Mouse (Mus musculus) hindbrain, embryonic 12.5 days (tissue): ENCODE results near the gene Rab19. TPM values are rescaled to one million over a fixed set of nuclear protein-coding genes. Genes with fewer than 3 reads are reported as not detected.
"Not testable (repeated sequence)": the region's sequence is repeated elsewhere in the genome, so short reads cannot be mapped to it uniquely, and the experiment has no call there.

ENCODE experiments used
- ATAC-seq: fragments of 200-750 bp; cut with Nextera tagmentation; 2 replicates; pipeline ENCODE4 v1.8.0; 2017; ENCODE audit warnings: moderate TSS enrichment; ENCODE audit not compliant: low FRiP score
- H3K27ac ChIP-seq: fragments of 300-500 bp; sonication (generic); 2 replicates; pipeline ENCODE4 v1.5.1; 2016; ENCODE audit warnings: mild to moderate bottlenecking
- H3K27me3 ChIP-seq: fragments of 300-500 bp; sonication (generic); 2 replicates; pipeline ENCODE4 v1.6.1; 2016; ENCODE audit warnings: mild to moderate bottlenecking
- H3K36me3 ChIP-seq: fragments of 300-500 bp; sonication (generic); 2 replicates; pipeline ENCODE4 v1.6.1; 2016; ENCODE audit warnings: mild to moderate bottlenecking
- H3K4me1 ChIP-seq: fragments of 300-500 bp; sonication (generic); 2 replicates; pipeline ENCODE4 v1.6.1; 2016
- H3K4me2 ChIP-seq: fragments of 300-500 bp; sonication (generic); replicated peaks from 2 replicates; pipeline ENCODE4 v1.6.1; 2016; ENCODE audit warnings: mild to moderate bottlenecking
- H3K4me3 ChIP-seq: fragments of 300-500 bp; sonication (generic); 2 replicates; pipeline ENCODE4 v1.5.1; 2016; ENCODE audit warnings: mild to moderate bottlenecking
- H3K9ac ChIP-seq: fragments of 300-500 bp; sonication (generic); 2 replicates; pipeline ENCODE4 v1.6.1; 2016; ENCODE audit warnings: mild to moderate bottlenecking, moderate library complexity
- H3K9me3 ChIP-seq: fragments of 300-500 bp; sonication (generic); replicated peaks from 2 replicates; pipeline ENCODE4 v1.6.1; 2016; ENCODE audit warnings: mild to moderate bottlenecking
- WGBS: fragments of 180-500 bp; shearing (Covaris S2); methylation state at CpG from one replicate; pipeline ENCODE4 v1.1.7; 2016; 5-methylcytosine and 5-hydroxymethylcytosine counted together
- polyA plus RNA-seq: library from polyadenylated mRNA; unstranded; fragments of >200 nt; fragmentation: Nextera tagmentation; extraction: Ambion mirVana; gene quantifications from 2 replicates; pipeline ENCODE4 v1.2.1, GENCODE M21; 2016

The Rab19 gene
- polyA plus RNA-seq, 1 experiment from 2014 or later: 0.66 TPM

DNA sequence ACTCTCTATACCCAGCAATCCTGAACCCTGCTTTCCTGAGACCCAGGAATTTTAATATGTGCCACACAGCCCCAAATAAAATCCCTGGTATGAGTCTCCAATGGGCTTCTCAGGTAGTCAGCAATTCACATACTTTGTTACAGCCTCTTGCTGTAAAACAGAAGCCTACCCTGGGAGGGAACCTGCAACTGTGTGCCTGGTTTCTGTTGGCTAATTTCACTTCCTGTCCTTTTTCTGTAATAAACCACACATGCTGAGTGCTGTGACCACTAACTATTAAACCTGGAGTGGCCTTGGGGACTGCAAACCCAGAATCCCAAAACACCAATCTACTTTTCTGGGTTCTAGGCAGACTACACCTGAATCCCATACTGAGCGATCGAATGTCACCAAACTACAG lies 18.3 kb upstream of the Rab19 start:
- Histone ChIP-seq H3K9me3 (no peaks in the 10 kb centered on the region), H3K4me1 (no peaks in the 10 kb centered on the region), H3K36me3 (peaks cover 46% of the 10 kb centered on the region), H3K27me3 (no peaks in the 10 kb centered on the region), H3K9ac (no peak overlapping the region), H3K27ac (no peak overlapping the region), H3K4me3 (no peak overlapping the region), H3K4me2 (no peak overlapping the region)
- WGBS: 99% methylated on average over 2 of the region's 2 CpGs
- no peak for ATAC-seq

DNA sequence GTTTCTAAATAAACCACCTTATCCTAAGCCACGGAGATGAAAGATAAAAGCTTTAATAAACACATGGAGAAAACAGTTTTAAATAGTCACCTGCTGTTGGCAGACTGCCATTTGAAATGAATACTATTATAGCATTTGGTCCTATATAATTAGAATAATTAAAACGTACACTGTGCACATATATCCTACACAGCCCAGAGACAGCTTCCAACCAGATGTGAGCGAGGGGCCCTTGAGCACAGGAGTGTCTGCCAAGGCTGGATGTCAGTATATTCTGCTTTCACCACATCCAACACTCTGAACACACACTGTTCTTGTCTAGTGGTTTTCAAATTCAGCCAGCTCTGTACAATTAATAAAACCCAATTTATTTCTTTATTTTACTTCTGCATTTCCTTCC lies 11.3 kb upstream of the Rab19 start:
- peaks cover 19% of the 10 kb centered on the region for H3K36me3 ChIP-seq
- H3K9ac ChIP-seq: no peak overlapping the region
- H3K27ac ChIP-seq: no peak overlapping the region
- H3K4me3 ChIP-seq: no peak overlapping the region
- ATAC-seq: no peak
- 90% methylated on average over 3 of the region's 3 CpGs for WGBS
- 0 out of 2 replicates have a peak, but pooled peaks cover 6% of the 10 kb centered on the region for H3K9me3 ChIP-seq
- H3K27me3 ChIP-seq: no peaks in the 10 kb centered on the region
- no peak overlapping the region for H3K4me2 ChIP-seq
- peaks cover 5% of the 10 kb centered on the region; the same call in 1 of the 2 replicates for H3K4me1 ChIP-seq

DNA sequence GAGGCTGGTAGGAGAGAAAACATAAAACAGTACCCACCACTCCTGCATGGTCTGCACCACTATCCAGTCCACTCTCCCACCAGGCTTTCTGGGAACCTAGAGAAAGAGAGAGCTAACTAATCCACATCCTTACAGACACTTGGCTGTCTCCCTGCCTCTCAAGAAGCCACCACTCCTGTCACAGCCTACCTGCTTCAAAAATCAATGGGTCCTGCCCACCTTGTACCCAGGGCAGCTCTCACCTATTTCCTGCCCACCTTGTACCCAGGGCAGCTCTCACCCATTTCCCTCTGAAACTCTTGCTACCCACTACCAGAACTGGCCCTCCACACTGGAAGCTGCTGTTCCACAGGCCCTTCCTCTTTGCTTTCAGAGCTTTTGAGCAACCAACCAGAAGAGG lies 8.9 kb upstream of the Rab19 start:
- H3K9me3 ChIP-seq: 0 out of 2 replicates have a peak, but pooled peaks cover 6% of the 10 kb centered on the region

DNA sequence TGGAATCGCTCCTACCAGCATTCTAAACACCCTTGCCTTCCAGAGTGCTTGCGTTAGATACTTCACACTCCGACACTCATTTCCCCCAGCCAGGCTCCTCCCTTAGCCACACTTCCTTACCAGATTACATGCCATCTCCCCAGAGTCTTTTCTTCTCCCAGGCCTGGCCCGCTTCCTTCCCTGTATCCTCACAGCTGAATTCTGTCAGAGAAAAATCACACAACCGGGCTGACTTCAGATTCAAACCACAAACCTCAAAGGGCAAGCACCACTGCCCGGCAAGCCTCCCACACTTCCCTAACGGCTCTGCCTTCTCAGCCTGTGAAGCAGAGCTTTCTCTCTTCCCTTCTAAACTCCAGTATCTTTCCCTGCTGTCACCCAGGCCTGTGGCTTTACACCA lies 8.2 kb upstream of the Rab19 start:
- no peak overlapping the region for H3K4me2 ChIP-seq
- no peak overlapping the region for H3K4me3 ChIP-seq

More for the DNA sequence above, 8.9 kb upstream of the Rab19 start:
- Histone ChIP-seq H3K4me3 (no peak overlapping the region), H3K4me2 (no peak overlapping the region), H3K4me1 (peaks cover 19% of the 10 kb centered on the region), H3K27ac (no peak overlapping the region), H3K36me3 (peaks cover 9% of the 10 kb centered on the region), H3K9ac (no peak overlapping the region), H3K27me3 (no peaks in the 10 kb centered on the region)
- ATAC-seq: no peak

DNA sequence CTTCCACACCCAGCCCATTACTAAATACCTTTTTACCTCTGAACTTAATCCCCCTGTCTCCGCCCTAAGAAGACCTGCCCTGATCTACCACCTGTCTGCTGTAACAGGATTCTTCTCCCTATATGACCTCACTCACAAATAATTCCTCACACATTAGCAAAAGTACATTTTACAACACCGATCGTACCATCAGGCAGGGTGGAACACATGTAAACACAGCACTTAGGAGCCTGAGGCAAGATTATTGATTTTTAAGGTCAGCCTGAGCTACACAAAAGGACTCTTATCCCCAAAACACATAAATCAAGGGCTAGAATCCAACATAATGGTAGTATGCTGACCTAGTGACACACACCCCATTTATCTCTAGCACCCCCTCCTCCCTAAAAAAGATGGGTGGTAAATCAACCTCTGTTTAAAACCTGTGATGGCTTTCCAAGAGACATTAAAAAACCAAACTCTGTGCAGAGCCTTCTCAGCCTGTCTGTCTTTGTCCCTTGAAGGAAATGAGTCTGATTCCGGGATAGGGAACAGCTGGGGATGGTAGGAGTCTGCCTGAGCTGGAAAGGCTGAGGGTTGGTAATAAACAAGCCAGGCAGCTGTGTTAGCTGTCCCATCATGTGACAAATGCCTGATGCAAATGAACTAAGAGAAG lies 7.5 kb upstream of the Rab19 start:
- 0 out of 2 replicates have a peak, but pooled peaks cover 6% of the 10 kb centered on the region for H3K9me3 ChIP-seq
- H3K4me1 ChIP-seq: peaks cover 19% of the 10 kb centered on the region
- ATAC-seq: no peak
- H3K27me3 ChIP-seq: no peaks in the 10 kb centered on the region
- H3K4me2 ChIP-seq: no peak overlapping the region
- H3K36me3 ChIP-seq: peaks cover 9% of the 10 kb centered on the region
- WGBS: 79% methylated on average over 4 of the region's 4 CpGs
- H3K4me3 ChIP-seq: no peak overlapping the region
- H3K9ac ChIP-seq: no peak overlapping the region
- H3K27ac ChIP-seq: no peak overlapping the region

More for the DNA sequence above, 8.2 kb upstream of the Rab19 start:
- no peak overlapping the region for H3K27ac ChIP-seq
- 0 out of 2 replicates have a peak, but pooled peaks cover 6% of the 10 kb centered on the region for H3K9me3 ChIP-seq
- H3K9ac ChIP-seq: no peak overlapping the region
- peaks cover 9% of the 10 kb centered on the region for H3K36me3 ChIP-seq
- 67% methylated on average over 7 of the region's 7 CpGs for WGBS
- no peaks in the 10 kb centered on the region for H3K27me3 ChIP-seq
- peaks cover 19% of the 10 kb centered on the region for H3K4me1 ChIP-seq
- ATAC-seq: no peak

DNA sequence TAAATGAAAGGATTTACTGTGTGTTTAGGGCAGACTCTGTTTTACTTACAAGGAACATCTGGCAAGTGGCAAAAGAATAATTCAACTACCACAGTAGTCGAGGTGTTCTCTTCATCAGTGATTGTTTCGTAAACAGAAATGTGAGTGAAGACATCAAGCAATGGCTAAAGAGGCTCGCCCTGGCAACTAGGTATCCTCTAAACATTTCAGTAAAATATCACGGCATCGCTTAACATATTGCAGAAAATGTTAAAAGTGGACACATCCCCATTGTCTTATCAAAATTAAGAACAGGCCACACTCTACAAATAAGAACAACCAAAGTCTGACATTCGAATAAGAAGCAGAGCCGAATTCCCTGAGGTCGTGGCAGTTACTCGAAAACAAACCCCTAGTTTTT lies 4.2 kb upstream of the Rab19 start:
- Histone ChIP-seq H3K36me3 (peaks cover 9% of the 10 kb centered on the region), H3K27ac (no peak overlapping the region), H3K4me1 (peaks cover 24% of the 10 kb centered on the region), H3K9me3 (0 out of 2 replicates have a peak, but pooled peaks cover 6% of the 10 kb centered on the region), H3K9ac (peak overlapping the region; percentile 80), H3K27me3 (peaks cover 11% of the 10 kb centered on the region), H3K4me3 (peak overlapping the region; percentile 76), H3K4me2 (peak overlapping the region; percentile 65)
- no peak for ATAC-seq
- WGBS: 26% methylated on average over 9 of the region's 9 CpGs

DNA sequence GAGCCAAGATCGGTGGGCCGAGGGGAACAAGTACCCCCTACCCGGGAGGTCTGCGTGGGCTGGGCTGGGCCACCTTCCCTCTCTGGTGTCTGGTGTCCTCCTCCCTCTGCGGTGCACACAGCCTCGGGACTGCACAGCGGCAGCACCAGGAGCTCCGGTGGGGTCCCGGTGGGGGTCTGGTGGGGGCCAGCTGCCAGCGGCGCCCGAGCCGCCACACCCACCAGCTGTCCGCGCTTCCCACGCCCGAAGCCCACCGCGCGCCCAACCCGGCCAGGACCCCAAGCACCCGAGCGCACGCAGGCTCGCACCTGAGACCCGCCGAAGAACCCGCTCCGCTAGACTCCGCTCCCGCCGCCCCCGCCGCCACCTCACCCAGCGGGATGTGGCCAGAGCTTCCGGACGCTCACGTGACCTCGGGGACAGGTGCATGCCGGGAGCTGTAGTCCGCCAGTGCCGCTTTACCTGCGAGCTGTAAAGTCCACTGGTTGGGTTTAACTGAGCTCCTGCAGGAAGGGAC lies 3.6 kb upstream of the Rab19 start, which contains the start of gene Slc37a3:
Gene Slc37a3, minus strand, starts transcription at position 365 of the 517 bp plus-strand sequence.
- Histone ChIP-seq H3K4me3 (peak within 1 kb of the TSS; percentile 76), H3K4me1 (peaks cover 24% of the 10 kb centered on the region), H3K4me2 (peak within 1 kb of the TSS; percentile 65), H3K36me3 (peaks cover 9% of the 10 kb centered on the region), H3K27ac (peak within 1 kb of the TSS; percentile 75), H3K9me3 (0 out of 2 replicates have a peak, but pooled peaks cover 6% of the 10 kb centered on the region), H3K9ac (peak within 1 kb of the TSS; percentile 80), H3K27me3 (peaks cover 11% of the 10 kb centered on the region)
- under 1% methylated on average over 43 of the region's 43 CpGs for WGBS
- peak; percentile 96 for ATAC-seq

DNA sequence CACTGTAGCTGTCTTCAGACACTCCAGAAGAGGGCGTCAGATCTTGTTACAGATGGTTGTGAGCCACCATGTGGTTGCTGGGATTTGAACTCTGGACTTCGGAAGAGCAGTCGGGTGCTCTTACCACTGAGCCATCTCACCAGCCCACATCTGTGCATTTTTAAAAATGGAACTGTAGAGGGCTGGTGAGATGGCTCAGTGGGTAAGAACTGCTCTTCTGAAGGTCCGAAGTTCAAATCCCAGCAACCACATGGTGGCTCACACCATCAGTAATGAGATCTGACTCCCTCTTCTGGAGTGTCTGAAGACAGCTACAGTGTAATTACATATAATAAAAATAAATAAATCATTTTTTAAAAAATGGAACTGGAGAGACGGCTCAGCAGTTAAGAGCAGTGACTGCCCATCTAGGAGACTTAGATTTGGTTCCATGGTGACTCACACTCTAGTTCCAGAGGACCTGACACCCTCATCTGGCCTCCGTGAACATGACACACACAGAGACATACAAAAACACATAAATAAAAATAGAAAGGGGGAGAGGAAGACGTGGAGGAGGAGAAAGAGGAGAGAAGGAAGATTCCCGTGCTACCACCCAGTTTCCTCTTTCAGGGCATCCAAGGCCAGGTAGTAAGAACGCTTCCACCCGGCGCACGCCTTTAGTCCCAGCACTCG lies 2.7 kb upstream of the Rab19 start:
- H3K4me1 ChIP-seq: peaks cover 19% of the 10 kb centered on the region
- ATAC-seq: 0 out of 2 replicates have a peak, but pooled peaks have one; percentile 1
- not testable (repeated sequence) for H3K27ac ChIP-seq, H3K36me3 ChIP-seq, H3K9ac ChIP-seq, H3K4me2 ChIP-seq, H3K4me3 ChIP-seq, H3K9me3 ChIP-seq
- H3K27me3 ChIP-seq: peaks cover 11% of the 10 kb centered on the region
- WGBS: 84% methylated on average over 13 of the region's 13 CpGs

DNA sequence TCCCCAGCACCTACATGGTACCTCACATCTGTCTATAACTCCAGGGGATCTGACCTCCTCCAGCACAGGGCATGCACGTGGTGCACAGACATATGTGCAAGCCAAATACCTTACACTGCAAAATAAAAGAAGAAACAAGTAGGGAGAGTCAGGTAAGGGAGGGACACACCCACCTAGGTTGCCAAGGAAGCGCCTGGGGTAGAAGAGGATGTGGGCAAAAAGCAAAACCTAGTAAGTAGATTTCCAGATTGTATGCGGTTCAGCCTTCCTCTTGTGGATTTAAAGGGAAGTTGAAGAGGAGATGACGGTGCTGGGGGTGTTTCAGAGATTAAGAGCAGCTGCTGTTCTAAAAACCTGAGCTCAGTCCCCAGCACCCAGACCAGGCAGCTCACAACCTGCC lies 1.8 kb upstream of the Rab19 start:
- Histone ChIP-seq H3K36me3 (peaks cover 2% of the 10 kb centered on the region), H3K27ac (no peak overlapping the region), H3K9ac (no peak overlapping the region), H3K4me2 (no peak overlapping the region), H3K4me3 (no peak overlapping the region), H3K9me3 (0 out of 2 replicates have a peak, but pooled peaks cover 1% of the 10 kb centered on the region), H3K27me3 (peaks cover 11% of the 10 kb centered on the region), H3K4me1 (peaks cover 19% of the 10 kb centered on the region)
- ATAC-seq: no peak
- 61% methylated on average over 4 of the region's 4 CpGs for WGBS

DNA sequence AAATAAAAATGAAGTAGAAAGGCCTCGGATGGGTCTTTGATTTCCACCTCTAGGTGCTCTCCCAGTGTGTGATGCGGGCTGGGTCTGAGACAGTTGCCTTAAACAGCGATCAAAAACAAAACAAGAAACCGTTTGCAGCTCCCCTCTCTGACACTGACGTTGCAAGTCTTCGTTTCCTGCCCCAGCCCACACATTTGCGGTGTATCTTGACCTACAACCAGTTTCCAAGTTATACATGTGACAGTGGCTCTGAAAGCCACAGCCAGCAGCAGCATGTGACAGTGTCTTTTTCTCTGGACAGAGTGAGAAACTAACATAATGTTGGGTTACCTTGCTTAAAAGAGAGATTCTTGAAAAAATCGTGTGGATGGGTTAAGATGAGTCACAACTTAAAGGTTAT lies 1.2 kb upstream of the Rab19 start:
- no peak overlapping the region for H3K27ac ChIP-seq
- ATAC-seq: no peak
- H3K4me2 ChIP-seq: no peak overlapping the region
- peaks cover 19% of the 10 kb centered on the region for H3K4me1 ChIP-seq
- H3K9me3 ChIP-seq: no peaks in the 10 kb centered on the region
- no peaks in the 10 kb centered on the region for H3K36me3 ChIP-seq
- H3K9ac ChIP-seq: no peak overlapping the region
- WGBS: 80% methylated on average over 8 of the region's 8 CpGs
- peaks cover 11% of the 10 kb centered on the region for H3K27me3 ChIP-seq
- no peak overlapping the region for H3K4me3 ChIP-seq

DNA sequence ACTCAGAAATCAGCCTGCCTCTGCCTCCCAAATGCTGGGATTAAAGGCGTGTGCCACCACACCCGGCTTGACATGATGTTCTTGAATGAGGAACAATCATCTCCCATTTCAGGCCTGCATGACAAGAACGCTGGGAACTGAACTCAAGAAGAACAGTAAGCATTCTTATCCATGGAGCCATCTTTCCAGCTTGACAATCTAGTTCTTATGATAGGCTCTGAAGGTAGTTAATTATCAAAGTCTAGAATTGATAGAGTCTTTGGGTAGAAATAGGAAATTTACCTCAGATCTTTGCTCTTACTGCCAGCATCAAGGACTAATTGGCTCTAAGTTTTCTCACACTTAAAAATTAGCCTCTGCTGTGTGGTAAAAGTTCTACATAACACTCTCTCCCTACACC lies 699 bp upstream of the Rab19 start:
- H3K4me2 ChIP-seq: no peak overlapping the region
- no peak overlapping the region for H3K9ac ChIP-seq
- no peaks in the 10 kb centered on the region for H3K36me3 ChIP-seq
- H3K27me3 ChIP-seq: peaks cover 11% of the 10 kb centered on the region
- no peak for ATAC-seq
- WGBS: 93% methylated on average over 3 of the region's 3 CpGs
- peaks cover 19% of the 10 kb centered on the region for H3K4me1 ChIP-seq
- no peak overlapping the region for H3K4me3 ChIP-seq
- no peak overlapping the region for H3K27ac ChIP-seq
- H3K9me3 ChIP-seq: no peaks in the 10 kb centered on the region

DNA sequence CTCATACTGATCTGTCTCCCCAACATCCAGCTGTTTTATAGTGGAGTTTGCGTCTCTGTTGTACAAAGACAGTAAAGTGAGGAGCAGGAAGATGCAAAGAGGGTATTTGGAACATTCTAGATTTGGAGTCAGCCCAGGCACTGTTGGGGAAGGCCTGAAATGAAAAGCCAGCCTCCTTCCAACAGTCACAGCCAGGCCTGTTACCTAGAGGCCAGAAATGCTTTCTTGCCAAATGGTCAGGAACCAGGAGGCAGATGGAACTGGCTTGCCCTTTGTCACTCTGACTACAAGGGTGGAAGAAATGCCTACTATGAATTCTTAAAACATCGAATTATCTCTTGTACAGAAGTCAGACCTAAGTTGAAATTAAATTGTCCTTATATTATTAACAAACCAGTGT lies 9.0 kb downstream of the Rab19 start:
- Histone ChIP-seq H3K27me3 (no peaks in the 10 kb centered on the region), H3K4me3 (no peak overlapping the region), H3K4me2 (no peak overlapping the region), H3K4me1 (no peaks in the 10 kb centered on the region), H3K36me3 (0 out of 2 replicates have a peak, but pooled peaks cover 10% of the 10 kb centered on the region), H3K27ac (no peak overlapping the region), H3K9me3 (no peaks in the 10 kb centered on the region), H3K9ac (no peak overlapping the region)
- ATAC-seq: no peak
- WGBS: 94% methylated on average over 2 of the region's 2 CpGs
